Mouse (Mus musculus) neural tube, embryonic 11.5 days (tissue): Measurements from ENCODE around the gene Tmx2. TPM values are rescaled to one million over a fixed set of nuclear protein-coding genes. Genes with fewer than 3 reads are reported as not detected.

Experiments
- ATAC-seq: fragments of 200-750 bp; cut with Nextera tagmentation; 2 replicates; pipeline ENCODE4 v1.8.0; 2017; ENCODE audit warnings: moderate number of reproducible peaks, mild to moderate bottlenecking, moderate TSS enrichment, moderate library complexity; ENCODE audit not compliant: insufficient read depth, low FRiP score, low TSS enrichment
- DNase-seq: peaks from one replicate; pipeline ENCODE4 v3.0.0-alpha.2; 2015; ENCODE audit warnings: low spot score
- H3K27ac ChIP-seq: fragments of 300-500 bp; sonication (generic); 2 replicates; pipeline ENCODE4 v1.5.1; 2014; ENCODE audit warnings: low read depth, mild to moderate bottlenecking, low read length
- H3K27me3 ChIP-seq: fragments of 300-500 bp; sonication (generic); 2 replicates; pipeline ENCODE4 v1.6.1; 2014; ENCODE audit warnings: mild to moderate bottlenecking, low read length, mixed read lengths; ENCODE audit not compliant: control insufficient read depth, insufficient read depth
- H3K36me3 ChIP-seq: fragments of 300-500 bp; sonication (generic); 2 replicates; pipeline ENCODE4 v1.6.1; 2014; ENCODE audit warnings: mild to moderate bottlenecking, low read length, moderate library complexity, mixed read lengths; ENCODE audit not compliant: control insufficient read depth, insufficient read depth
- H3K4me1 ChIP-seq: fragments of 300-500 bp; sonication (generic); 2 replicates; pipeline ENCODE4 v1.6.1; 2014; ENCODE audit warnings: low read length, mixed read lengths; ENCODE audit not compliant: control insufficient read depth, insufficient read depth
- H3K4me2 ChIP-seq: fragments of 300-500 bp; sonication (generic); 2 replicates; pipeline ENCODE4 v1.6.1; 2014; ENCODE audit warnings: low read depth, mild to moderate bottlenecking, moderate library complexity
- H3K4me3 ChIP-seq: fragments of 300-500 bp; sonication (generic); 2 replicates; pipeline ENCODE4 v1.5.1; 2014; ENCODE audit warnings: low read depth, low read length
- H3K9ac ChIP-seq: fragments of 300-500 bp; sonication (generic); 2 replicates; pipeline ENCODE4 v1.6.1; 2014; ENCODE audit warnings: mild to moderate bottlenecking, low read length
- H3K9me3 ChIP-seq: fragments of 300-500 bp; sonication (generic); 2 replicates; pipeline ENCODE4 v1.6.1; 2016; ENCODE audit warnings: low read length; ENCODE audit not compliant: control insufficient read depth
- WGBS: fragments of 180-500 bp; shearing (Covaris S2); extraction: QIAGEN DNeasy Blood & Tissue Kit; methylation state at CpG from one replicate; pipeline ENCODE4 v1.1.7; 2014; 5-methylcytosine and 5-hydroxymethylcytosine counted together
- polyA plus RNA-seq: library from polyadenylated mRNA; unstranded; fragments of >200 nt; fragmentation: Nextera tagmentation; extraction: Ambion mirVana; gene quantifications from 2 replicates; pipeline ENCODE4 v1.2.1, GENCODE M21; 2014

Tmx2 gene
- polyA plus RNA-seq, 1 experiment from 2014 or later: 189 TPM

- Histone ChIP-seq H3K27ac (peak within 1 kb of the TSS; percentile 90), H3K9ac (peak within 1 kb of the TSS; percentile 83), H3K4me2 (peak within 1 kb of the TSS; percentile 68), H3K9me3 (no peaks in the 10 kb centered on the region), H3K36me3 (no peaks in the 10 kb centered on the region), H3K4me1 (0 out of 2 replicates have a peak, but pooled peaks cover 3% of the 10 kb centered on the region), H3K27me3 (no peaks in the 10 kb centered on the region), H3K4me3 (peak within 1 kb of the TSS; percentile 70)
- DNase-seq (peak; percentile 85), ATAC-seq (peak; percentile 96)
- WGBS: under 1% methylated on average over 15 of the region's 15 CpGs
Measured at GRCm38 (mm10) chr2:84650464-84651195, 28.3 kb downstream of the Tmx2 start, which contains the start of gene Ctnnd1. Gene Ctnnd1 (minus strand): TSS chr2:84650765.

GRCm38 (mm10) chr2:84649674-84650073 lies 29.3 kb downstream of the Tmx2 start:
- under 1% methylated on average over 10 of the region's 10 CpGs for WGBS
- H3K4me1 ChIP-seq: 0 out of 2 replicates have a peak, but pooled peaks cover 3% of the 10 kb centered on the region

GRCm38 (mm10) chr2:84648369-84648768 lies 30.6 kb downstream of the Tmx2 start:
- Histone ChIP-seq H3K4me1 (0 out of 2 replicates have a peak, but pooled peaks cover 3% of the 10 kb centered on the region), H3K27me3 (no peaks in the 10 kb centered on the region), H3K4me3 (peak overlapping the region; percentile 70), H3K9me3 (no peaks in the 10 kb centered on the region), H3K9ac (peak overlapping the region; percentile 47), H3K27ac (no peak overlapping the region), H3K36me3 (no peaks in the 10 kb centered on the region), H3K4me2 (peak overlapping the region; percentile 68)
- DNase-seq (no peak), ATAC-seq (no peak)
- 44% methylated on average over 6 of the region's 6 CpGs for WGBS

More at GRCm38 (mm10) chr2:84649674-84650073, 29.3 kb downstream of the Tmx2 start:
- Histone ChIP-seq H3K9me3 (no peaks in the 10 kb centered on the region), H3K4me2 (peak overlapping the region; percentile 68), H3K27ac (no peak overlapping the region), H3K4me3 (peak overlapping the region; percentile 70), H3K36me3 (no peaks in the 10 kb centered on the region), H3K27me3 (no peaks in the 10 kb centered on the region), H3K9ac (peak overlapping the region; percentile 83)
- no peak for ATAC-seq
- peak; percentile 21 for DNase-seq

- Histone ChIP-seq H3K36me3 (no peaks in the 10 kb centered on the region), H3K4me3 (0 out of 2 replicates have a peak overlapping the region, but pooled peaks have one; percentile 70), H3K9me3 (no peaks in the 10 kb centered on the region), H3K27me3 (no peaks in the 10 kb centered on the region), H3K4me1 (0 out of 2 replicates have a peak, but pooled peaks cover 3% of the 10 kb centered on the region), H3K4me2 (peak overlapping the region; percentile 68), H3K9ac (no peak overlapping the region), H3K27ac (no peak overlapping the region)
- no peak for DNase-seq
- 97% methylated on average over 6 of the region's 6 CpGs for WGBS
- ATAC-seq: no peak
Measured at GRCm38 (mm10) chr2:84647051-84647568, 31.8 kb downstream of the Tmx2 start.

- H3K4me3 ChIP-seq: no peak overlapping the region
- DNase-seq (no peak), ATAC-seq (no peak)
- 74% methylated on average over 1 of the region's 1 CpGs for WGBS
- H3K4me1 ChIP-seq: 0 out of 2 replicates have a peak, but pooled peaks cover 3% of the 10 kb centered on the region
- no peaks in the 10 kb centered on the region for H3K27me3 ChIP-seq
- no peak overlapping the region for H3K9ac ChIP-seq
- H3K9me3 ChIP-seq: no peaks in the 10 kb centered on the region
- H3K36me3 ChIP-seq: no peaks in the 10 kb centered on the region
- H3K27ac ChIP-seq: no peak overlapping the region
- no peak overlapping the region for H3K4me2 ChIP-seq
Measured at GRCm38 (mm10) chr2:84646138-84646537, 32.8 kb downstream of the Tmx2 start.

DNA sequence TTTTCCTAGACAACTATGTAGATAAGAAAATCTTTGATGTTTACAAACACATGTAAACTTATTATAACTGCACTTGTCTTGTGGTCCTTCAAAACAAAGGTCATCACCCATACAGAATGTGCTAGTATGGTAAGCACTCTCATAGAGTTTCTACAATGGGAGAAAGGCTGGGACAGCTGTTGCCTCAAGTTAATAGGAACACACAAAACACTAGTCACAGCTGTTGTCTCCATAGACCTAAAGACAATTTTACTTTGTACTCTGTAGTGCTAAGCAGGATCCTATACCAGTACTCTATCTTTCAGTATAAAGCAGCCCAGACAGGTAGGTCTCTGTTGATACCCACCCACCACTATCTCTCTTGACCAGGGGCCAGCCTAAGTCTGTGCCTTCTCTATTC lies 38.1 kb downstream of the Tmx2 start:
- Histone ChIP-seq H3K9me3 (no peaks in the 10 kb centered on the region), H3K4me3 (no peak overlapping the region), H3K4me1 (peaks cover 17% of the 10 kb centered on the region), H3K9ac (no peak overlapping the region), H3K27ac (no peak overlapping the region), H3K27me3 (no peaks in the 10 kb centered on the region), H3K36me3 (no peaks in the 10 kb centered on the region), H3K4me2 (no peak overlapping the region)
- DNase-seq (no peak), ATAC-seq (no peak)

DNA sequence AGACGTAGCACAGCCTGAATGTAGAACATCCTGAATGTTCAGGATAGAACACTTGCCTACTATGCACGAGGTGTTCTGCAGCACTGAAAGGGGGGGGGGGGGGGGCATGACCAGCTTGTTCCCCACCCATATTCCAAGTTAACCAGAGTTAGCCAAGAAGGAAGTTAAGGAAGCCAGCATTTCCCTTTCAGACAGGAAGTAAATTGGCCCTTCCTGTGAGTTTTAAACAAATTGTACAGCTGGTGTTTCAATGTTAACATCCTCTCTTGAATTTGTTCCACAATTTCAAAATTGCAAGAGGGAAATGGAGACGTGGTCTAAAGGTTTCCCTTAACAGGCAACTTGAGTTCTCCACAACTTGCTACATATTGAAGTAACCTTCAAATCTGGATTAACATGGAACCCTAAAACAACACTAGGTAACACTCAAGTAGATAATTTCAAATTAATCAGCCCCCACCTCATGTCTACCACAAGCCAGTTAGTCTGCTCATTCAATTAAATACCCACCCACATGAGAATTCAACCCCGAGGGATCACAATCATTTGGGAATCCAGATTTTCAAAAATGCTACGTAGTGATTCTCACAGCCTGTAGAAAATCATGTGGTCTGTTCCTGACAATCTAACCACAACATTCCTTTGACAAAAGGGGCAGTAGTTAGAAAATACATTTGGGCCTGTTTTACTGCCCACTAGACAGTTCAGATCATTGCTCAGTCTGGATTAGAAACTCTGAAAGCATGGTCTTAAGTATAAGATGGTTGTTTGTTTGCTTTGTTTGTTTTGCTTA lies 40.3 kb downstream of the Tmx2 start:
- WGBS: 66% methylated on average over 5 of the region's 5 CpGs
- H3K4me3 ChIP-seq: no peak overlapping the region
- H3K36me3 ChIP-seq: no peaks in the 10 kb centered on the region
- ATAC-seq: no peak
- no peak overlapping the region for H3K9ac ChIP-seq
- no peaks in the 10 kb centered on the region for H3K9me3 ChIP-seq
- no peak overlapping the region for H3K27ac ChIP-seq
- H3K27me3 ChIP-seq: no peaks in the 10 kb centered on the region
- H3K4me2 ChIP-seq: no peak overlapping the region
- peaks cover 27% of the 10 kb centered on the region for H3K4me1 ChIP-seq
- DNase-seq: no peak

GRCm38 (mm10) chr2:84637452-84638165 lies 41.3 kb downstream of the Tmx2 start:
- H3K4me3 ChIP-seq: no peak overlapping the region

More at GRCm38 (mm10) chr2:84637452-84638165, 41.3 kb downstream of the Tmx2 start:
- 39% methylated on average over 7 of the region's 7 CpGs for WGBS
- no peaks in the 10 kb centered on the region for H3K36me3 ChIP-seq
- no peak overlapping the region for H3K4me2 ChIP-seq
- no peaks in the 10 kb centered on the region for H3K27me3 ChIP-seq
- H3K9ac ChIP-seq: no peak overlapping the region
- H3K4me1 ChIP-seq: peaks cover 30% of the 10 kb centered on the region
- no peak overlapping the region for H3K27ac ChIP-seq
- DNase-seq (no peak), ATAC-seq (no peak)
- H3K9me3 ChIP-seq: no peaks in the 10 kb centered on the region
